Mouse (Mus musculus) natural killer cell, adult 2 months (primary cell): Measurements from ENCODE around the gene Fndc8.
A peak's percentile ranks its signal among the peaks of the same experiment; 100 is the strongest.

Source experiments
- DNase-seq, 2 experiments: peaks; one replicate each; pipeline ENCODE4 v3.0.0; 2022; ENCODE audit warnings: low spot score in 2 of 2

Gene Fndc8

DNA sequence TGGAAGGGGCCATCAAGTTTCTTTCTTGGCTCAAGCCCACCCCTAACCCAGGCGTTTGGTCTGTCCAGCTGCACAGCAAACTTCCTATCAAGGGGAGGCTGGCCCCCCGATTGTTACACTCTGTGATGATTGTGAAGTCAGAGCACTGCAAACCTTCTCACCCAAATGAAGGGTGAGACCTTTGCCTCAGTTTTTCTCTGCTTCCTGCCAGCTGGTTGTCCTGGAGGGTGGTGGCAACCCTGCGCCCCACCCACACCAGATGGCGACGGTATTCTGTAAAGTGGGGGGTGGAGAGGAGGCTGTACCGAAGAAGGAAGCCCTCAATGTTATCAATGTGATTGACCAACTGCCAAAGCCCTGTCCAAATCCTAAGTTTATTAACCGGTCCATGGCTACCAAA, at the start of gene Fndc8:
Fndc8 (plus strand) TSS at position 189 of the 400 bp plus-strand sequence.
- no peak for DNase-seq

DNA sequence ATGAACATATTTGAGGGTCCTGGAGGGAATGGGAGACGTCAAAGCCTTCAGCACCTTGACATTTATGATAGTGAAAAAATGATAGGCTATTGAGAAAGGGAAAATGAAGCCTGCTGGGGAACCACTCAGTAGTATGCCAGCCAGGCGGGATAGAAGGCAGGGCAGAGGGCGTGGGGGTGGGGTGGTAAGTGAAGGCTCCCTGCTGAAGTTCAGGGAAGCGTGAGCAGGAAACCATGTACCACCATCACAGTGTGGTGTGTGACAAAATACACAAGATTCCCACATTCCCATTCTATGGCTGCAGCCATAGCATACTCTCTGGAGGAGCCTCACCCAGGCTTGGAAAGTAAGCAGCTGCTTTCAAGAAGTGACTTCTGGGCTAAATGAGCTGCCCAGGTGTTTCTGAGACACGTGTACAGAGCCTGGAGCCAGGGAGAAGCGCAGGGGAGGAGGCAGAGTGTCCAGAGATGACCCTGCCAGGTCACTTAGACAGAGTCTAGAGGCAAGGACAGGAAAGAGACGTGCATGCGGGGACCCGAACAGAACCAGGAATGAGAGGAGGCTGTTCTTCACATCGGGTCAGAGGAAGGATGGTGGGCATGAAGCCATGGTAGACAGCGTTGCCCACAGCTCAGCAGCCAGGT, 47.0 kb upstream of the Fndc8 start:
- DNase-seq, result no peak

DNA sequence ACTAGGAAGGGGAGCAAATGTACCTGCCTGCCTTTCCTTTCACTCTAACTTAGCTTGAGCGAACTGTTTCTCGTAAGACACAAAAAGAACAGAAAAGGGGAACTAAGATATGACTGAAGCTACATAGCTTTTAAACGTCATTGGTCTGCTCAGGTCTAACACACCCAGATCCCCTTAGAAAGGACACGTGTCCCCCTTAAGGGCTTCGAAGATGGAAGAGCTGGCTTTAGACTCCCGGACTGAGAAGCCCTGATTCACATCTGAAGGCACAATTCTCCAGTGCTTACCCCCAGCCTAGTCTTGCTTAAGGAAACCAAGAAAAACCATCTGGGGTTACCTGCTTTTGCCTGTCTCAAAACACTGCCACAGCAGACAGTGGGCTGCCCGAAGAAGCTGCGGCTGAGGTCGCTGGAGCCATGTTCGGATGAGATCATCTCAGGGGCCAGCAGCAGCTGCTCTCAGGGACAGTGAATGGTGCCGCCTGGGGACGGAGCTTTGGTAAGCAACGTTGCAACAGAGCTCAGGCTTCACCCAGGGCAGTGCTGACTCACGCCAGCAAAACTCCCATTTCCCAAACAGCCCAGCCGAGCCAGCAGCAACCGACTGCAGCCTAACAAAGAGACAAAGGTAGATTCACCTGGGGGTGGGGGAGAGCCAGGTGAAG, 46.4 kb upstream of the Fndc8 start:
- peak; percentile 16 to 32 for DNase-seq

DNA sequence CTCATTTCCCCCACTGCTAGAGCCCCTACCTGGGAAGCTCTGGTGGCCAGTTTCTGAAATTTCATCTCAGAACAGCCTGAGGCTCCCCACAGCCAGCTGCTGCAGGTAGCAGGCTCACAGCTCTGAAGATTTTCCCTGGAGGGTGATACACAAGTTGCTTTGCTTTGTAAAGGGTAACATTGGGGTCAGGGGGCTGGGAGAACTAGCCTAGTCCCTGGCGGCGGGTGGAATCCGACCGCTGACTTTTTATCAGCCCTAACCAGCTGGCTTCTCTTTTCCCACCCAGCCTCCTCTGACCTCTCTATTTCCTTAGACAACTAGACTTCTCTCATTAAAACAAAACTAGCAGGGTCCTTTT, 45.9 kb upstream of the Fndc8 start:
- DNase-seq, result no peak

DNA sequence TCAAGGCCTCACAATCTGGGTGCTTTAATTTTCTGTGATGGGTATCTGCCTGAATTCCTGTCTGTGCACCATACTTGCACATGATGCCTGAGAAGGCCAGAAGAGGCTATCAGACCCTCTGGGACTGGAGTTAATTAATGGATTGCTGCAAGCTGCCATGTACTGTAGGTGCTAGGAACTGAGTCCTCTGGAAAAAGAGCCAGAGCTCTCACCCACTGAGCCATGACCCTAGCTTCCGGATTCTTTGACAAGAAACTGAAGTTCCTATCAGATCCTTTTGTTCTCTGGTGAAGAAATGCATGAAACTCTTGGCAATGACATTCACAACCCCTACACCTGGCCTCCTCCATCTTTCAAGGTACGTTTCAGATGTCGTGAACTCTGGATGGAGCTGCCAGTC, 45.0 kb upstream of the Fndc8 start:
- no peak for DNase-seq

DNA sequence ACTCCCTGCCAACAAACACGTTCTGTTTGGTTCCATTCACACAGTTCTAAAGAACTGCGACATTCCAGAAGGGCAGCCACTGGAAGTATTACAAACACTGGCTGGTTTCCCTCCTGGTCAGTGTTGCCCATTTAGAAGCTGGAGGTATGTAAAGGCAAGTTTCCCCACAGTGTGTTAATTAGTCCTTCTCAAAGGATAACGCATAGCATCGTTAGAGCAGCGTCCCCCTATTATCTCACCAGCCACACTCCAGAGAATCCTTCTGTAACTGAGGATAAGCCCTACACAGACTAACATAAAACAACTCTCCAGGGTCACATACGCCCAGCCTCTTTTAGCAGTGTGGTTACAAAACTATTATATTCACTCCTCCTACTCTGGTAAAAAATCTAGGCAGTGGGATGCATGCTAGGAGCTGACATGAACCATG, 44.3 kb upstream of the Fndc8 start:
- no peak for DNase-seq

DNA sequence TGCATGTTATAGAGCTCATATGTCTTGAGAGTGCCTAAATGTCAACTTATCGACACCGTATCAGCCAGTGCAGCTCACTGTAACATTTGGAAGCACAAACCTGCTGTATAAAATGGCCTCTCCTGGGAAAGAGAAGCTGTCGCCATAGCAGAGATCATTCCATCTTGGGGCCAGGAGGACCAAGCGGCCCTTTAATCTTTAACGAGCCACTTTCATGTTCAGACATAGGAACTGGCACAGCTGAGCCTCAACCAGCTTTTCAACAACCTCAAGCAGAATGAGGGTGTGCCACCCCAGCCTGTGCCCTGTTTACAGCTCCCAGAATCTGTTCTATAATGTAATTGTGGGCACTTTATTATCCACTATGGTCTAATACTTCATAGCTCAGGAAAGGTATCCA, 41.7 kb upstream of the Fndc8 start:
- DNase-seq, result no peak

DNA sequence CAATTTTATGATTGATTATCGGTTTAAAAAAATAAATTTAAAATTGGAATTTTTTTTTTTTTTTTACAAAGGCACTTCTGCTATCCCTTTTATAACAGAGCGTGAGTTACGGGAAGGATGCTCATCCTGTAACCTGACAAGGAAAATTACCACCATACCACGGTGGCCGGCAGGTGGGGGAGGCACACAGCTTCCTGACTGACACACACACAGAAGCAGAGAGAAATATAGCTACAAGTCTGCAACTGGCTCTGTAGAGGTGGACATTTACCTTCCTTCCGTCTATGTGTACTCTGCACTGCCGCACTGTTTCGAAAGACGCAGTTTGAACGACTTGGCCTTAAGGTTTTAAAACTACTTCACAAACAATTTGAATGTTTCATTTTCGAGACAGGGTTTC, 39.8 kb upstream of the Fndc8 start:
- DNase-seq, result no peak

DNA sequence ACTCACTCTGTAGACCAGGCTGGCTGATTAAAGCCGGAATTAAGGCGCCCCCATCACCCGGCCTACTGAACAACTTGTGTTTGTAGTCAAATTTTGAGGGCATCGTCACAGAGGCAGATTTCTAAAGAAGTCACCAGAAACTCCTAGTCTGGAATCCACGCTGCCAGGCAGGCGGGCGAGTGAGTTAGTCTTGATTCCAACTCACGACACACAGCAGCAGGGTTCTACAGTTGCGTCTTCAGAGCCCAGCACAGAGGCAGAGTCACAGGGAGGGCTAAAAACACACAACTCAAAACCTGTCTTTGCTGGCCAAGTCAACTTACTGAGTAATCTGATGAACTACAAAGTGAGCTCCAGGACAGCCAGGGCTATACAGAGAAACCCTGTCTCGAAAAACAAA, 39.4 kb upstream of the Fndc8 start:
- DNase-seq, result no peak

DNA sequence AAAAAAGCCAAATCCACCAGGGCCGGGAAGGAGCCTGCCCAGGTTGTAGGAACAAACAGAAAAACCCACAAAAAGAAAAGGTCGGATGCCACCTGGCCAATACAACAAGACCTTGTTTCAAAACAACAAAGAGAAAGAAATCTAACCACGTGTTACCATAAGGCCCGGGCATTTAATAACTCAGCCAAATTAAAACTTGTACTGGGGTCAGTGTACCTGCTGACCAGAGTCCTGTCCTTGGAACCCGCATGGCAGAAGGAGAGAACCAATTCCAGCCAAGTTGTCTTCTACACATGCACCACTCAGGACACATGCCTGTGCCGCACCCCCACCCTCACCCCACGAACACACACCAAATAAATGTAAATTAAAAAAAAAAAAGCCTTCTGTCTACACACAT, 39.0 kb upstream of the Fndc8 start:
- DNase-seq, result no peak

DNA sequence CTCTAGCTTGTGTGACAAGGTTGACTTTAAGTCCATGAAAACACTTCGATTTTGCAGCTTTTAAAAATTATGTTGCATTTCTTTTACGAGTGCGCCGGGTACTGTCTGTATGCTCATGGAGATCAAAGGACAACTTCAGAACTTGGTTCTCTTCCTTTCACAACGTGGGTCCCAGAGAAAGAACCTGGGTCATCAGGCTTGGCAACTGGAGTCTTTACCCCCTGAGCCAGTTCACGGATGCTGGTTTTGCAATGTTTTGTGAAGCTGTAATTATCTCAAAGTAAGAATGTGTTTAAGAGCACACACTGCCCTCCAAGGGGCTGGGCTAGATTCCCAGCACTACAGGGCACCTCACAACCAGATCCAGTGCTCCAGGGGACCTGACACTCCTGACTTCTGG, 37.8 kb upstream of the Fndc8 start:
- no peak for DNase-seq

DNA sequence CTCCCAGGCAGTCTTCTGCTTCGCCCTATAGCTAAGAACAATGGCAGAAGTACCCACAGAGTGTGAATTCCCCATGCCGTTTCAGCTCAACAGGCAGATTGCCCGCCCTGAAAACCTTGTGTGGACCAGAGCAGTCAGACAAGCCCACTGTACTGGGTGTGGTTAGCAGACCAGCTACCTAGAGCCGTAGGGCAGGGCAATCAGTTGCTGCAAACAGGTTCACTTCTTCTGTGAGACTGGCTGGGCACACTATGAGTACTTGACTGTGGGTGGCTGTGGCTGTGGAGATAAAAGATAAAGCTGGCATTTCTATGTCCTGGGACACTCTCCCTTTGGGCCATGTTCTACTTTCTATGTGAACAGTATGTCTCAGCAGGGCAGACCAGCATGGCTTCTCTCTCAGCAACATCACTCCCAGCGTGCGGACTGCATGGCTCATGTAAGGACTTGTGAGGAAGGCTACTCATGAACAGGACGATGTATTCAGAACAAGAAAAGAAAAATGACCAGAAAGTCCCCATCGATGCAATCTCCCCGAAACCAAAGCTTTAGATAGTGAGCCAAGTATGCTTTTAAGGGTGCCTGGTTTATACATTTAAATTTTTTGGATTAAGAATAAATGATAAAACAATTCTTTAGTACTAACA, 36.5 kb upstream of the Fndc8 start:
- DNase-seq, result no peak

DNA sequence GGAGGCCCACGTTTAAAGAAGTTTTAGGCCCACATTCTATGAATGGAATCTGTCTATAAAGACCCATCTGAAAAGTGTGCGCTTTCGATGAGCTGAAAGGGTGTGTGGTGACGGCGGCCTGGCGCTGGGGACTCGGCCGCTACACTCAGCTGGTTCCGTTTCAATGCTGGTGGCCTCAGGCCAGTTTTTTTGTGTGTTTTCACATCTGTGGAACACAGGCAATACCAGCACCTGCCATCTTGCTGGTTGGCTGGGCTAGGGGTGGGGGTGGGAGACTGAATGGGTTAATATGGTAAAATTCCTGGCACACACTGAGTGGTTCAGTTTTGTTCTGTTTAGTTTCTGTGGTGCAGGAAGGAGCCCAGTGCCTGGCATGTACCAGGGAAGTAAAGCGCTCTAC, 35.9 kb upstream of the Fndc8 start:
- DNase-seq, result no peak

DNA sequence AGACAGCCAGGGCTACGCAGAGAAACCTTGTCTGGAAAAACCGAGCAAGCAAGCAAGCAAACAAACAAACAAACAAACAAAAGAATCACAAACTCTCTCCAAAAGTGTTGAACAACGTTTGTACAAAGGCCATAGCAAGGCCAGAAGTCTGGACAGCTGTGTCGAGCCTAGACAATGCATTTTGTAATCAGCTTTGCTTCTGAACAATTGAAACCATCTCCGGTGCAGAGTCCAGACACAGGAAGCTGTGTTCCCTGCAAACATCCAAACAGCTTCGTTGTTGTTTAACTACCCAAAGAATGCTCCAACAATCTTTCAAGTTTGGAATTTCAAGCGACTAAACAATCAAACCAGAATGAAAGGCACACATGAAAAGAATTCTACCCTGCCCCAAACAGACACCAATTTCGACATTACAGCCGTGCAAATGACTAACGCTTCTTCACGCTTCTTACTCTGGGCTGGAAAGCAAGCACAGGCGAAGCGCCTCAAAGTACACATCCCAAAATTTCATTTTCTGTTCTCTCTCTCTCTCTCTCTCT, 34.5 kb upstream of the Fndc8 start:
- DNase-seq, result no peak

DNA sequence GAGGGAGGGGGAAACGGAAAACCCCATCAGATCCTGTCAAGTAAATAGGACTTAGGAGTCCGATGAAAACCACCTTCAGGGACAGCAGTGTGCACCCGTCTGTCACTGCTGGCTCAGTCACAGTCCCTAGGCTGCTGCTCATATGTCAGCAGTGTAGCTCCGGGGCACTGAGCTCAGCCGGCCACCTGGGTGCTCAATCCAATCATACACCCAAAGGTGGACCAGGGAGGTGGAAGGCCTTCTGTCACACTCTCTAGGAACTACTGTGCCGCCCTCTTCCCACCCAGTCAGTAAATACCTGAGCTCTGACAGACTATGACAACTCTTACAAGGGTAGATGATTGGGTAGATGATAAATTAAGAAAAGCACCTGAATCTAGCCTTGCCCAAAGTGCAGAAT, 31.2 kb upstream of the Fndc8 start:
- no peak for DNase-seq

DNA sequence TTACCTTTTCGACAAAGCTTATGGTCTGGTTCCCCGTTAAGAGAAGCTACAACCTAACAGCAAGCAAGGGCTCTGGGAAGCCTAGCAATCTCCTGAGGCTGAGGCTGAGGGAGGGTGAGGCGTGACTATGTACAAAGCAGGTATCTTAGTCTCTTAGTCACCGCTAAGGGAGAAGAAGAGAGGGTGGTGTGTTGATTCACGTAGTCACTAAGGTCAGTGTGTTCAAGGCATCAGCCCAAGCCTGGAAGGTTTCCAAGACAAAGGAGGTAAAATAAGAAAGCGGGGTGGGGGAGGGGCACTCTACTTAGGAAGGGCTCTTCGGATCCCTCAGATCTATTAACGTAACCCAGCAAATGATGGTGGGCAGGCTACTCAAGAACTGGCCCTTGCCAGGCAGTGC, 30.4 kb upstream of the Fndc8 start:
- DNase-seq, result no peak

DNA sequence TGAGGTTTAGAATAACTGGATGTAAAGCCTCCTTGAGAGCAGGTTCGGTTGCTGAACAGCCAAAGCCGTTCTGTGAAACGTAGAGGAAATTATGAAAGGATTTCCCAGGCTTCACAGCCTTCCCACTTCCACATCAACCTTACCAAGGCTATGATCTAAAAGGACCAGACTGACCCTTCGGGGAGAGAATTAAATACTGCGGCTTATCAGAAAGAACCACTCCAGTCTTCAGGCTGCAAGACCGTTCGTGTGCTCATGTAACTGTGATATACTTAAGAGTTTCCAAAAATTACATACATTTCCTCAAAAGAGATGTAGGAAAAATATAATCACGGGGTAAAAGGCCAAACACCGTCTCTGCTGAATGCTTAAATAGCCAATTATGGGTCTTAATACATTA, 29.3 kb upstream of the Fndc8 start:
- DNase-seq, result no peak

DNA sequence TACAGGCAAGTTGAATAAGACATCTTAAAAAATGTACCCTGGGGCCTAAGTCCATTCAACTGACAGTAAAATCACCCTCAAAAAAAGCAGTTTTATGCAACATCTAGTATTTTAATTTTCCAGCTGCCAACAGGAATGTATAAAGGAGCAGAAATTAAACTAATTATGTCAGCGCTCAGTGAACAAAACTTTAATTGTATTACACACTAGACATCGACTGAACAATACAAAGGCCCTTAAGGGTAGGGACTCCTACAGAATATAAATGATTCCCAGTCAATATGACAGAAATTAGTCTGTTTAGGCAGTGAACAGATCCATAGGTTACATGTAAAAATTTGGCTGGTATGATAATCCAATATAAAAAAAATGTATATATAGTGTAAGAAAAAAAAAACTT, 28.9 kb upstream of the Fndc8 start:
- no peak for DNase-seq

DNA sequence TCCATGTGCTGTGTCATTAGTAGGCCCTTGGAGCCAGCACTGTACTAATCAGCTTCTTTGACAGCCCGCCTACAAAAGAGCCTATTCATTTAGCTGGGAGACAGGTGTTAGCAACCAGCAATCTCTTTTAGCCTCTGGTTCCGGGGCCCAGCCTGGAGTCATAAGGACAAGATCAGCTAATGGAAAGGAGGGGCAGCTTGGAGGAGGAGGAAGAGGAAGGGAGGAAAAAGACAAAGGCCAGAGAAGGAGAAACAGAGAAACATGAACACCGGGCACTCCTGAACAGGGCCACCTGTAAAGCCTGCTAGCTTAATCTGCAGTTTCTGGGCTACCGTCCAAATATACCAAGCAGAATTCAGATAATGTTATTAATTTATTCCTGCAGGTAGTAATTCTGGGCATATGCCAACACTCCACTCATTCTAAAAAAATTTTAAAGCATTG, 28.4 kb upstream of the Fndc8 start:
- DNase-seq, result no peak

DNA sequence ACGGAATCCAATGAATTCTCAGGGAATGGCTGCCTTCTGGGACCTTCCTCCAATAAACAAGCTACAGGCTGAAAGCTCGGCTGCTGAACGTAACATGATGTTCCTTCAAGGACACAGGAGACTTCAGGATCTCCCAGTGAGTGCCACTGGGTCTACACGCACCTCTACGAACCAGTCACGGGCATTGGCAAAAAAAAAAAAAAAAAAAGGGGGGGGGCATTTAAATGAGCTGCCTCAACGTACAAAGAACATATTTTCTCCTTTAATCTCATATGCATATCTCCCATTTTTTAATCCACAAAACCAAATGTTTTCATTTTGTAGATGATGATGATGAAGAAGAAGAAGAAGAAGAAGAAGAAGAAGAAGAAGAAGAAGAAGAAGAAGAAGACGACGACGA, 26.0 kb upstream of the Fndc8 start:
- no peak for DNase-seq

DNA sequence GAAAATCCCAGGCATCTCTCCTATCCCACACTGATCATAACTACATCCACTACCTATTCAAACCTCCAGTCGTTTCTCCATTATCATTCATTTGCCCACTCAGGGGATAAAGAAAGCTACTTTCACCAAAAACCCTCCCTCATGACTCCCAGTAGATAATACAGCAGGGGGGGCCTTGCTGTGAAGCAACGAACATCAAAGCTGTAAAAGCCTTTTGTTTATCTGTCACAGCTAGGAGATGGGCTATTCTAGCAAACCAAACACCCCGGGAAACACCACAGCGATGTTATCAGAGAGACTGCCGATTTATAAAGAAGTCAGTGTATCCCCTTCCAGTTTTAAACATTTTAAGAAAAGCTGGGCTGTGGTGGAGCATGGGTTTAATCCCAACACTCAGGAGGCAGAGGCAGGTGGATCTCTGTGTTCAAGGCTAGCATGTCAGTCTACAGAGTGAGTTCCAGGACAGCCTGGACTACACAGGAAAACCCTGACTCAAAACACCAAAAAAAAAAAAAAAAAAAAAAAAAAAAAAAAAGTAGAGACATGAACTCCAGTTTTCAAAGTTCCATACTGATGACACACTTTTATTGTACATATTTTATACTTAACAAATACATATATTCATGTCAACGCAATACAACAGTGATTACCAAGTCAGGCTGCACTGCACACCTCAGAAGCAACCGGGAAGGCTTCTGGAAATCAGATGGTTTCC, 24.9 kb upstream of the Fndc8 start:
- no peak for DNase-seq

DNA sequence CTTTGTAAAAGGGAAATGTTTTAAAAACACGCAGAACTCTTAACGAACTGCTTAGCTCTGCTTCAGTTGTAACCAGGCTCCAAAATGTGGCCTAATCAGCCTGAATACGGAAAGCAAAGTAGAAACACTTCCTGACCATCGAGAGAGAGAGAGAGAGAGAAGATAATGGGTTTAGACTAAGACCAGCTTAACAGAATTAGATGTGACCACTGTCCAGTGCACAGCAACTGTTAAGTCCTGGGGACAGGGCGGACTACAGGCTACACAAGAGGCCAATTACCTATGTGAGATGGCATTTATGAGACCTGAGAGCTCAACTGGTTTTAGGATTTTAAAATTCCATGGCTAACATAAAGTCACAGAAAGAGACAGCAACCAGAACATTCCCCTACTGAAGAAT, 24.0 kb upstream of the Fndc8 start:
- DNase-seq, result no peak
